Mouse (Mus musculus) erythroblast, embryonic 14.5 days (primary cell): Measurements from ENCODE around the gene Lypla2.

Experiments
- GATA1 ChIP-seq: IDR thresholded peaks from 2 replicates; pipeline ENCODE4 v1.6.1; 2012; ENCODE audit warnings: low read length, inconsistent platforms, mixed read lengths
- TAL1 ChIP-seq: IDR thresholded peaks from 3 replicates; pipeline ENCODE4 v1.6.1; 2012; ENCODE audit warnings: low read length, inconsistent platforms, mixed read lengths

GRCm38 (mm10) chr4:135986301-135986942 lies 14.0 kb upstream of the Lypla2 start:
- TF ChIP-seq GATA1 (no peak), TAL1 (no peak)
